Mouse (Mus musculus) lung, postnatal 36 days (tissue): ENCODE data around the gene Wipi1.

ENCODE experiments used
- DNase-seq: peaks from one replicate; pipeline ENCODE4 v3.0.0; 2022; ENCODE audit warnings: mixed read lengths

Gene Wipi1

GRCm38 (mm10) chr11:109616766-109617165 lies 5.0 kb upstream of the Wipi1 start:
- DNase-seq: no peak

GRCm38 (mm10) chr11:109616352-109616751 lies 4.6 kb upstream of the Wipi1 start:
- no peak for DNase-seq

GRCm38 (mm10) chr11:109615286-109615685 lies 3.5 kb upstream of the Wipi1 start:
- DNase-seq: peak; percentile 30

GRCm38 (mm10) chr11:109612871-109613529 lies 1.2 kb upstream of the Wipi1 start:
- DNase-seq: no peak

- DNase-seq: no peak
These were observed 918 bp downstream of the Wipi1 start for GRCm38 (mm10) chr11:109610795-109611302.

GRCm38 (mm10) chr11:109610046-109610794 lies 1.5 kb downstream of the Wipi1 start:
- DNase-seq: no peak

- no peak for DNase-seq
These were observed 2.7 kb downstream of the Wipi1 start for GRCm38 (mm10) chr11:109608976-109609625.

GRCm38 (mm10) chr11:109607600-109607999 lies 4.2 kb downstream of the Wipi1 start:
- DNase-seq: no peak

- peak; percentile 21 for DNase-seq
These were observed 12.8 kb downstream of the Wipi1 start for GRCm38 (mm10) chr11:109598778-109599570.

GRCm38 (mm10) chr11:109594761-109595160 lies 17.0 kb downstream of the Wipi1 start:
- DNase-seq: no peak

GRCm38 (mm10) chr11:109593200-109593981 lies 18.4 kb downstream of the Wipi1 start:
- DNase-seq: no peak

GRCm38 (mm10) chr11:109591511-109591910 lies 20.3 kb downstream of the Wipi1 start:
- DNase-seq: no peak

- no peak for DNase-seq
These were observed 21.8 kb downstream of the Wipi1 start for GRCm38 (mm10) chr11:109590012-109590411.

GRCm38 (mm10) chr11:109587638-109588374 lies 24.0 kb downstream of the Wipi1 start:
- peak; percentile 38 for DNase-seq

GRCm38 (mm10) chr11:109587019-109587418 lies 24.7 kb downstream of the Wipi1 start:
- peak; percentile 44 for DNase-seq

GRCm38 (mm10) chr11:109586424-109586823 lies 25.3 kb downstream of the Wipi1 start:
- DNase-seq: no peak

GRCm38 (mm10) chr11:109584843-109585713 lies 26.7 kb downstream of the Wipi1 start:
- peak; percentile 84 for DNase-seq

GRCm38 (mm10) chr11:109583986-109584385 lies 27.8 kb downstream of the Wipi1 start:
- no peak for DNase-seq

- no peak for DNase-seq
These were observed 31.8 kb downstream of the Wipi1 start for GRCm38 (mm10) chr11:109579999-109580398.

- no peak for DNase-seq
These were observed 33.2 kb downstream of the Wipi1 start for GRCm38 (mm10) chr11:109578536-109578935.
